Mouse (Mus musculus) heart, embryonic 15.5 days (tissue): ENCODE data around the gene Carns1. TPM values are rescaled to one million over a fixed set of nuclear protein-coding genes. Genes with fewer than 3 reads are reported as not detected.
"Not testable (repeated sequence)": the region's sequence is repeated elsewhere in the genome, so short reads cannot be mapped to it uniquely, and the experiment has no call there.

Source experiments
- ATAC-seq: fragments of 200-750 bp; cut with Nextera tagmentation; replicated peaks from 2 replicates; pipeline ENCODE4 v1.8.0; 2017; ENCODE audit warnings: low read depth, moderate TSS enrichment; ENCODE audit not compliant: insufficient number of reproducible peaks, insufficient read depth, low FRiP score
- H3K27ac ChIP-seq: fragments of 300-500 bp; sonication (generic); 2 replicates; pipeline ENCODE4 v1.5.1; 2015; ENCODE audit warnings: mild to moderate bottlenecking, inconsistent platforms
- H3K27me3 ChIP-seq: fragments of 300-500 bp; sonication (generic); 2 replicates; pipeline ENCODE4 v1.6.1; 2015; ENCODE audit warnings: inconsistent platforms
- H3K36me3 ChIP-seq: fragments of 300-500 bp; sonication (generic); 2 replicates; pipeline ENCODE4 v1.6.1; 2015; ENCODE audit warnings: mild to moderate bottlenecking, inconsistent platforms
- H3K4me1 ChIP-seq: fragments of 300-500 bp; sonication (generic); replicated peaks from 2 replicates; pipeline ENCODE4 v1.6.1; 2015; ENCODE audit warnings: inconsistent platforms
- H3K4me2 ChIP-seq: fragments of 300-500 bp; sonication (generic); 2 replicates; pipeline ENCODE4 v1.6.1; 2015; ENCODE audit warnings: inconsistent platforms, mild to moderate bottlenecking, moderate library complexity
- H3K4me3 ChIP-seq: fragments of 300-500 bp; sonication (generic); 2 replicates; pipeline ENCODE4 v1.5.1; 2015; ENCODE audit warnings: mild to moderate bottlenecking, inconsistent platforms
- H3K9ac ChIP-seq: fragments of 300-500 bp; sonication (generic); 2 replicates; pipeline ENCODE4 v1.6.1; 2015; ENCODE audit warnings: mild to moderate bottlenecking, inconsistent platforms
- H3K9me3 ChIP-seq: fragments of 300-500 bp; sonication (generic); replicated peaks from 2 replicates; pipeline ENCODE4 v1.6.1; 2016; ENCODE audit warnings: inconsistent platforms
- WGBS: fragments of 180-500 bp; shearing (Covaris S2); methylation state at CpG from one replicate; pipeline ENCODE4 v1.1.7; 2015; ENCODE audit warnings: mixed read lengths; 5-methylcytosine and 5-hydroxymethylcytosine counted together
- polyA plus RNA-seq: library from polyadenylated mRNA; unstranded; fragments of >200 nt; fragmentation: Nextera tagmentation; extraction: Ambion mirVana; gene quantifications from 2 replicates; pipeline ENCODE4 v1.2.1, GENCODE M21; 2015

The Carns1 gene
- polyA plus RNA-seq, 1 experiment from 2014 or later = 12.3 TPM

GRCm38 (mm10) chr19:4136463-4136862 is 38.8 kb downstream of the Carns1 start:
- H3K27me3 ChIP-seq = 0 out of 2 replicates have a peak, but pooled peaks cover 5% of the 10 kb centered on the region
- no peak overlapping the region for H3K4me2 ChIP-seq
- no peaks in the 10 kb centered on the region for H3K4me1 ChIP-seq
- H3K9ac ChIP-seq = no peak overlapping the region
- no peak overlapping the region for H3K27ac ChIP-seq
- ATAC-seq = no peak
- peaks cover 5% of the 10 kb centered on the region; the same call in 1 of the 2 replicates for H3K36me3 ChIP-seq
- no peaks in the 10 kb centered on the region for H3K9me3 ChIP-seq
- 73% methylated on average over 5 of the region's 5 CpGs for WGBS
- H3K4me3 ChIP-seq = no peak overlapping the region

DNA sequence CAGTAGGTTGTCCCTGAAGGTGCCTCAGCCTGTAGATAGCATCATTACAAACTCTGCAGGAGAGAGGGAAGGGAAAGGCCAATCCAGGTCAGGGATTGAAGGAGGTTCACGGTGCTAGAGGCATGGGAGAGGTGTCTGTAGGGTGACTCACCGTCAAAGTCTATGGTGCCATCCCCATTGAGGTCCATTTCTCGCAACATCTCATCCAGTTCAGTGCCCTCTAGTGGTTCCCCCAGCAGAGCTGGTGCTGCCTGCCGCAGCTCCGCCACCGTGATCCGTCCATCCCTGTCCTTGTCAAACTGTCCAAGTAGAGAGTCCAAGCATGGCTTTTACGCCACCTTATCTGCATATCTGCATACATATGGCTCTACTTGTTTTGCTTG is 39.3 kb downstream of the Carns1 start:
- not testable (repeated sequence) for H3K9me3 ChIP-seq, H3K4me3 ChIP-seq, H3K4me2 ChIP-seq, H3K27me3 ChIP-seq, H3K9ac ChIP-seq, H3K27ac ChIP-seq, H3K4me1 ChIP-seq
- H3K36me3 ChIP-seq = peaks cover 10% of the 10 kb centered on the region; the same call in 1 of the 2 replicates
- ATAC-seq = peak; percentile 11; the same call in 1 of the 2 replicates
- WGBS = 25% methylated on average over 8 of the region's 8 CpGs

GRCm38 (mm10) chr19:4135229-4135962 is 39.9 kb downstream of the Carns1 start:
- 0 out of 2 replicates have a peak, but pooled peaks have one; percentile 19 for ATAC-seq
- 80% methylated on average over 6 of the region's 6 CpGs for WGBS
- not testable (repeated sequence) for H3K4me2 ChIP-seq, H3K27ac ChIP-seq, H3K9ac ChIP-seq, H3K9me3 ChIP-seq, H3K4me1 ChIP-seq, H3K4me3 ChIP-seq, H3K27me3 ChIP-seq
- H3K36me3 ChIP-seq = peaks cover 10% of the 10 kb centered on the region; the same call in 1 of the 2 replicates

GRCm38 (mm10) chr19:4134354-4134753 is 40.9 kb downstream of the Carns1 start:
- Histone ChIP-seq H3K27ac (no peak overlapping the region), H3K4me2 (no peak overlapping the region)

DNA sequence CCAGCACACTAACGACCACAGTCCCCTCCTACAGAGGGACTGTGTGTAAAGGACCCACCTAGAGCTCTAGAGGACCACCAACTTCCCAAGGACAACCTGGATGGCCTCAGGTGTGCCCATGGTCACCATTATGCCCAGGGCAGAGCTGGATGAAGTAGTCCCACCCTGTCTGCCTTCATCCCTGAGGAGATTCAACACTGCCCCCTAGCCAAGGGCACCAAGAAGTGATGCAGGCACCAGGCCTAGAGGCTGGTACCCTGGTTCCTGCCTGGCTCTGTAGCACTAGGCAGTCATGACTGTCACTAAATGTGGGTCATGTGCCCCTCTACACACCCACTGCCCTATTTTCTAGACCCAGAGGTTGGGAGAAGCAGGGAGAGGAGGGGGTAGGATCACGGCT is 43.5 kb downstream of the Carns1 start:
- H3K36me3 ChIP-seq = peaks cover 33% of the 10 kb centered on the region

More at GRCm38 (mm10) chr19:4134354-4134753, 40.9 kb downstream of the Carns1 start:
- Histone ChIP-seq H3K4me3 (no peak overlapping the region), H3K9ac (no peak overlapping the region), H3K36me3 (peaks cover 17% of the 10 kb centered on the region; the same call in 1 of the 2 replicates), H3K9me3 (no peaks in the 10 kb centered on the region), H3K4me1 (peaks cover 6% of the 10 kb centered on the region), H3K27me3 (0 out of 2 replicates have a peak, but pooled peaks cover 5% of the 10 kb centered on the region)
- no peak for ATAC-seq
- 88% methylated on average over 4 of the region's 4 CpGs for WGBS

DNA sequence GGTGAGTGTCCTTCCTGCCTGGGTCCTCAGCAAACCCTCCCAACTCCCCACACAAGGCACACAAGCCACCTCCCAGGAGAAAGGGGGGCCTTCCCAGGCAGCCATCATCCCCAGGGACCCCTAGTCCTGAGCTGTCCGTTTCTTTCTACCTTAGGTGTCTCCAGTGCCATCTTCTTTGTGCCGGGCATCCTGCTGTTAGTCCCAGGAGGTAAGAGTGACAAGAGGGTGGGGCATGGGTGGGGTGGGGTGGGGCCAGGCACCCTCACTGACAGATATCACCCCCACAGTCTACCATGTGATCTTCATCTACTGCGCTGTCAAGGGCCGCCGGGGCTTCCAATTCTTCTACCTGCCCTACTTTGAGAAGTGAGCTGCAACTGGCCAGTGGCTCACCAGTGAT is 44.2 kb downstream of the Carns1 start:
- Histone ChIP-seq H3K4me1 (peaks cover 21% of the 10 kb centered on the region), H3K4me3 (no peak overlapping the region), H3K9ac (no peak overlapping the region), H3K4me2 (no peak overlapping the region), H3K9me3 (no peaks in the 10 kb centered on the region), H3K27ac (no peak overlapping the region), H3K36me3 (peaks cover 33% of the 10 kb centered on the region), H3K27me3 (no peaks in the 10 kb centered on the region)
- WGBS = 97% methylated on average over 5 of the region's 5 CpGs
- ATAC-seq = no peak

More for the DNA sequence above, 43.5 kb downstream of the Carns1 start:
- Histone ChIP-seq H3K9ac (no peak overlapping the region), H3K9me3 (no peaks in the 10 kb centered on the region), H3K4me2 (no peak overlapping the region), H3K4me3 (no peak overlapping the region), H3K4me1 (peaks cover 16% of the 10 kb centered on the region), H3K27me3 (0 out of 2 replicates have a peak, but pooled peaks cover under 1% of the 10 kb centered on the region), H3K27ac (no peak overlapping the region)
- no peak; the same call in 1 of the 2 replicates for ATAC-seq
- WGBS = 88% methylated on average over 2 of the region's 2 CpGs

GRCm38 (mm10) chr19:4130106-4130505 is 45.2 kb downstream of the Carns1 start:
- Histone ChIP-seq H3K4me2 (no peak overlapping the region), H3K4me1 (peaks cover 21% of the 10 kb centered on the region), H3K9me3 (no peaks in the 10 kb centered on the region), H3K9ac (no peak overlapping the region), H3K27me3 (no peaks in the 10 kb centered on the region), H3K4me3 (no peak overlapping the region), H3K36me3 (peaks cover 33% of the 10 kb centered on the region), H3K27ac (peak overlapping the region; percentile 35; the same call in 1 of the 2 replicates)
- 65% methylated on average over 4 of the region's 4 CpGs for WGBS
- ATAC-seq = no peak

DNA sequence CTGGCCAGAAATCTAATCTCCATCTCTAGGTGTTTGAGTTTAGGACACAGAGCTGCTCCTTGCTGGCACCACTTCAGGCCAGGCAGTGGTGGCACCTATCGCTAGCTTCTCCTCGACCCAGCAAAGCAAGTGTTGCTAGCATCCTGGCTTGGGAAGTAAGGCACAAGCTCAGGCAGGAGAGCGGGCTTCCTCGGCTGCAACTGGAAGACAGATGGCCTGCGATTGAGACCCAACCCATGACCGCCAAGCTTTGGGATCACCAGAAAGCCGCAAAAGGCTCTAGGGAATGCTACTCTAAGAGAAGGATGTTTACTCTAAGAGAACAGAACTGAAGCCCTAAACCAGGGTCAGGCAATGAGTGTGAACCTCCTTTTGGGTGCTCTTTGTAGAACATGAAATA is 45.8 kb downstream of the Carns1 start:
- H3K4me3 ChIP-seq = no peak overlapping the region
- ATAC-seq = no peak
- WGBS = 94% methylated on average over 7 of the region's 7 CpGs
- H3K9me3 ChIP-seq = no peaks in the 10 kb centered on the region
- peaks cover 21% of the 10 kb centered on the region for H3K4me1 ChIP-seq
- H3K4me2 ChIP-seq = no peak overlapping the region
- H3K27me3 ChIP-seq = no peaks in the 10 kb centered on the region
- peak overlapping the region; percentile 35; the same call in 1 of the 2 replicates for H3K27ac ChIP-seq
- peaks cover 33% of the 10 kb centered on the region for H3K36me3 ChIP-seq
- no peak overlapping the region for H3K9ac ChIP-seq

- H3K27me3 ChIP-seq = no peaks in the 10 kb centered on the region
- peaks cover 21% of the 10 kb centered on the region for H3K4me1 ChIP-seq
- H3K4me3 ChIP-seq = peak overlapping the region; percentile 82
- peaks cover 32% of the 10 kb centered on the region for H3K36me3 ChIP-seq
- ATAC-seq = no peak
- no peak overlapping the region for H3K27ac ChIP-seq
- peak overlapping the region; percentile 83 for H3K9ac ChIP-seq
- WGBS = 54% methylated on average over 7 of the region's 7 CpGs
- peak overlapping the region; percentile 70 for H3K4me2 ChIP-seq
- H3K9me3 ChIP-seq = no peaks in the 10 kb centered on the region
These were observed 48.4 kb downstream of the Carns1 start for GRCm38 (mm10) chr19:4126759-4127495.

GRCm38 (mm10) chr19:4125741-4126696 is 49.3 kb downstream of the Carns1 start, which contains the start of gene Aip:
Aip (minus strand) TSS chr19:4125858.
- Histone ChIP-seq H3K27ac (peak within 1 kb of the TSS; percentile 72), H3K9me3 (no peaks in the 10 kb centered on the region), H3K36me3 (peaks cover 23% of the 10 kb centered on the region), H3K4me3 (peak within 1 kb of the TSS; percentile 82), H3K27me3 (no peaks in the 10 kb centered on the region), H3K4me2 (peak within 1 kb of the TSS; percentile 70), H3K9ac (peak within 1 kb of the TSS; percentile 83), H3K4me1 (peaks cover 21% of the 10 kb centered on the region)
- under 1% methylated on average over 64 of the region's 64 CpGs for WGBS
- ATAC-seq = peak; percentile 96
